9 mouse cellular contexts compared by ENCODE assay signal in genomic region chr16:63958154-63958553, GRCm38 (mm10).
DNase-seq lines count a peak whose midpoint lies in the region; ATAC-seq lines count a peak whose summit lies in the region.
"Had no signal": no experiment of that assay in that cellular context is flagged by ENCODE, and none has a peak within 500 bp of the region (broad histone marks: within the 10 kb centered on the region; RNA-seq: fewer than 3 reads in every experiment).

No protein-coding gene starts in this region.

- 8% methylated on average over 6 of the region's 6 CpGs for WGBS in embryonic facial prominence, embryonic 12.5 days
- WGBS in hindbrain, embryonic 16.5 days, result 12% methylated on average over 6 of the region's 6 CpGs
- 6% methylated on average over 6 of the region's 6 CpGs for WGBS in midbrain, embryonic 12.5 days

- H3K9ac ChIP-seq in embryonic facial prominence, embryonic 12.5 days, result no peak overlapping the region
- no peak overlapping the region for H3K9ac ChIP-seq in hindbrain, embryonic 16.5 days (ENCODE audit: low read depth, low read length)
- H3K9ac ChIP-seq in midbrain, embryonic 12.5 days (replicated peaks), result no peak overlapping the region

- ATAC-seq in embryonic facial prominence, embryonic 12.5 days (ENCODE audit: insufficient number of reproducible peaks, insufficient read depth, low FRiP score, low TSS enrichment), result 0 out of 2 replicates have a peak, but pooled peaks have one; percentile 41
- peak; percentile 82 for ATAC-seq in hindbrain, embryonic 16.5 days
- peak; percentile 81 for ATAC-seq in midbrain, embryonic 12.5 days (ENCODE audit: low FRiP score, low read depth)

- H3K4me3 ChIP-seq in embryonic facial prominence, embryonic 12.5 days, result no peak overlapping the region
- H3K4me3 ChIP-seq in hindbrain, embryonic 16.5 days (ENCODE audit: low read length), result no peak overlapping the region
- H3K4me3 ChIP-seq in midbrain, embryonic 12.5 days, result no peak overlapping the region

- H3K4me2 ChIP-seq in embryonic facial prominence, embryonic 12.5 days (replicated peaks), result peak overlapping the region; percentile 20; the same call in 1 of the 2 replicates
- peak overlapping the region; percentile 36 for H3K4me2 ChIP-seq in hindbrain, embryonic 16.5 days (ENCODE audit: low read length)
- H3K4me2 ChIP-seq in midbrain, embryonic 12.5 days (replicated peaks), result peak overlapping the region; percentile 38

- intact Hi-C loops in heart, postnatal 36 days (cut with DNase I), result no loop called here

- no peaks in the 10 kb centered on the region for H3K4me1 ChIP-seq in embryonic facial prominence, embryonic 12.5 days
- no peaks in the 10 kb centered on the region for H3K4me1 ChIP-seq in hindbrain, embryonic 16.5 days (ENCODE audit: control insufficient read depth, insufficient read depth, low read depth, low read length)
- peaks cover 4% of the 10 kb centered on the region; the same call in 1 of the 2 replicates for H3K4me1 ChIP-seq in midbrain, embryonic 12.5 days

- H3K27ac ChIP-seq in embryonic facial prominence, embryonic 12.5 days, result no peak overlapping the region
- no peak overlapping the region for H3K27ac ChIP-seq in hindbrain, embryonic 16.5 days (ENCODE audit: low read depth, low read length)
- H3K27ac ChIP-seq in midbrain, embryonic 12.5 days (replicated peaks), result no peak overlapping the region

- H3K36me3 ChIP-seq in embryonic facial prominence, embryonic 12.5 days, result no peaks in the 10 kb centered on the region
- no peaks in the 10 kb centered on the region for H3K36me3 ChIP-seq in hindbrain, embryonic 16.5 days (ENCODE audit: control insufficient read depth, insufficient read depth, low read length)
- no peaks in the 10 kb centered on the region for H3K36me3 ChIP-seq in midbrain, embryonic 12.5 days

- DNase-seq in NIH3T3 (ENCODE audit: low read depth), result peak; percentile 39
- DNase-seq in heart, postnatal 36 days, result no peak
- no peak for DNase-seq in gastrocnemius, postnatal 10 days
- DNase-seq in spleen, postnatal 36 days (ENCODE audit: low spot score in 2 of 2), result no peak
- DNase-seq in thymus, postnatal 14 days, result no peak
- DNase-seq: spleen, adult 18-20 months had no signal

- no peaks in the 10 kb centered on the region for H3K9me3 ChIP-seq in embryonic facial prominence, embryonic 12.5 days
- H3K9me3 ChIP-seq in hindbrain, embryonic 16.5 days (ENCODE audit: control insufficient read depth, low read length), result no peaks in the 10 kb centered on the region
- no peaks in the 10 kb centered on the region for H3K9me3 ChIP-seq in midbrain, embryonic 12.5 days

- H3K27me3 ChIP-seq in embryonic facial prominence, embryonic 12.5 days, result no peaks in the 10 kb centered on the region
- no peaks in the 10 kb centered on the region for H3K27me3 ChIP-seq in hindbrain, embryonic 16.5 days (replicated peaks; ENCODE audit: control insufficient read depth, insufficient read depth, low read length)
- no peaks in the 10 kb centered on the region for H3K27me3 ChIP-seq in midbrain, embryonic 12.5 days
